Mouse (Mus musculus) heart, postnatal 10 days (tissue): ENCODE data around the gene Atf1. TPM values are rescaled to one million over a fixed set of nuclear protein-coding genes. Genes with fewer than 3 reads are reported as not detected.

ENCODE experiments used
- DNase-seq, 2 experiments: peaks; one replicate each; pipeline ENCODE4 v3.0.0; 2021
- intact Hi-C: fragments of 180-260 bp; cut with DNase I; formaldehyde crosslinking; loops from one replicate; pipeline ENCODE4 v1.15.1; 2025
- total RNA-seq, 2 experiments: library from RNA; stranded (reverse); gene quantifications; 2 replicates each; pipeline ENCODE4 v1.2.3; 2021

Atf1 gene
- total RNA-seq, 2 experiments from 2014 or later: 45.8 to 52.5 TPM

DNA sequence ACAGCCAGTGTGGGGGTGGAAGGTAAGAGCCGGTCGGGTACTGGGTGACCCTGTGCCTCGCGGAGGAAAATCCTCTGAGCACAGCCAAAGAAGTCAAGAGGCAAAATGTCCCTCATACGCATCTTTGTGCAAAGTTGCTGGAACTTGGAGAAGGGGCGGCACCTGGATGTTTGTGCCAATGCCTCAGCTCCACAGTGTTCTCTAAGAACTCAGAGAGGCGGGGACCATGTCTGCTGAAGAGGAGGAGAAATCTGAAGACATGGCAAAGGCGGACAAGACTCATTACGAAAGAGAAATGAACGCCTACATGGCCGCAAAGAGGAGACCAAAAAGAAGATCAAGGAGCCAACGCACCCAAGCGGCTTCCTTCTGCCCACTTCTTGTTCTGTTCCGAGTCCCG is 73.9 kb downstream of the Atf1 start:
- intact Hi-C loops: no loop called here
- no peak for DNase-seq

DNA sequence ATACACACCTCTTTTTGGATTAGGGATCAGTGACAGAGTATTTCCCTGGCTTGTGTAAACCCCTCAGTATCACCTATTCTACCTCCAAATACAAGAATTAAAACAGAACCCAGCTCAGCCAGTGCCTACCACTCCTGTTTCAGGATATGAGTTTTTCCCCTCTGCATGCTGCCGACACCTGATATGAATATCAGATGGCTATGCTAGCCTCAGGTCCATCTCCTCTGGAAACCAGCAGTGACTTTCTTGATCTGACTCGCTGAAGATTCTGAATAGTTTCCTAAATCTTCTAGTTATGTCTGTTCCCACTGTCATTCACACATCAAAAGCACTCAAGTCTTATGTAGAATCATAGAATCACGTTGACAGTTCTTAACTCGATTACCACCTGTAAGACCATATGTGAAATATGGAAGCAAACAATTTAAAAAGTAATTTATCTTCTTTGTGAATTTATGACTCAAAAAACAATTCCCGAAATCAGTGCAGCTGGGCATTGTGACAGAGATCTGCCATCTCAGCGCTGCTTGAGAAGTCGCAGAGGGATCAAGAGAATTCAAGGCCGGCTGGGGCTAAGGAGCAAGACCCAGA is 75.9 kb downstream of the Atf1 start:
- DNase-seq: no peak
- intact Hi-C loops: no loop called here

DNA sequence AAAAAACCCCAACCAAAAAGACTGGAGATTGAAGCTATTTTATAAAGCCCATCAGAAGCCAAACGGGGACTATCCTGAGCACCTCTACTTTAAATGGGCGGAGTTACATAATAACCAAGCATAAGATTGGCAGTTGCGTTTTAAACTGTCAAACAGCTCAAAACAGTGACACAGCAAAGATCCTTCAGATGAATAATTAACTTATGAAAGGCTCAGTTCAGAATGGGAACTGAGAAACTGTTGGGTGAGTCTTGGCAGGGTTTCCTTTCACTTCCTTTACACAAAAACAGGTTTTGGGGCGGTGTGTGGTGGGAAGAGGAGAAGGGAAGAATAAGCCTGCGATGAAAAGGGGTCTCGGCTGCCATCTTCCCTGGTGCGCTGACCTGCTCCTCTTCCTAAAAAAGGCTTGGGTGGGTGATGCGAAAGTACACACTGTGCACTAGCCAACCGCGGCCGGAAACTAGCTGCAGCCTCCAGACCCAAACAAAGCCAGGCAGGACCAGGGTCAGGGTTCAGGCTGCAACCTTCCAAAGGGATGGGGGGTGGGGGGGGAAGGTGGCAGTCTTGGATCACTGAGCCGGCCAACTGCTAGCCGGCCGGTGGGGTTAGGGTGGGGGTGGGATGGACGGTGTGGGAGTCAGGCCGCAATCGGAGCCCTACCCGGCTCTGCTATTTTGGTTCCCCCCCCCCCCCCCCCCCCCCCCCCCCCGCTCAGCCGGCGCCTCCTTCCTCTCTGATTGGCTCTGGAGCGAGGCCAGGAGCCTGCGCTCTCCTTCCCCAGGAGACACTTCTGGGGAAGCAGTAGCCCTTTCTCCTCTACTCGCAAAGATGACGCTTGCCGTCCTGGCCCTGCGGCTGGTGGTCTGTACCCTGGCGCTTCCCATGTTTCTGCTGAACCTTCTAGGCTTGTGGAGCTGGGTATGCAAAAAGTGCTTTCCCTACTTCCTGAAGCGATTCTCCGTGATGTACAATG is 76.7 kb downstream of the Atf1 start, which contains the start of gene Mettl7a1:
TSS of gene Mettl7a1 (plus strand) at position 122 of the 973 bp plus-strand sequence.
- intact Hi-C loops: no loop called here
- peak; percentile 87 to 90 for DNase-seq

DNA sequence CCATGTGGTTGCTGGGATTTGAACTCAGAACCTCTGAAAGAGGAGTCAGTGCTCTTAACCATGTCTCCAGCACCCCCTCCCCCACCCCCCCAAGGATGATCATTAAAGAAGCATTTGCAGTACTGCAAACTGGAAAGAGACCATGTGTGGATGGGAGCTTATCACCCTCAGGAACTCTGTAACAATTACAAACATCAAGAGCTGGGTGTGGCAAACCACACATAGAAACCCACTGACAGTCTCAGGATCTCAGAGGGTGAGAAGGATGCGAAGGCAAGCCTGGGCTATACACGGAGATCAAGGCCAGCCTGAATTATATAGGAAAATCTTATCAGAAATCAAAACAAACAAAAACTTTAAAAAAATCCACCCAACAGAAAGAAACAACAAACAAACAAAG is 78.6 kb downstream of the Atf1 start:
- intact Hi-C loops: loop anchor here (5.0 kb wide), 1 partner anchor 66 kb away; no protein-coding TSS in a partner anchor

DNA sequence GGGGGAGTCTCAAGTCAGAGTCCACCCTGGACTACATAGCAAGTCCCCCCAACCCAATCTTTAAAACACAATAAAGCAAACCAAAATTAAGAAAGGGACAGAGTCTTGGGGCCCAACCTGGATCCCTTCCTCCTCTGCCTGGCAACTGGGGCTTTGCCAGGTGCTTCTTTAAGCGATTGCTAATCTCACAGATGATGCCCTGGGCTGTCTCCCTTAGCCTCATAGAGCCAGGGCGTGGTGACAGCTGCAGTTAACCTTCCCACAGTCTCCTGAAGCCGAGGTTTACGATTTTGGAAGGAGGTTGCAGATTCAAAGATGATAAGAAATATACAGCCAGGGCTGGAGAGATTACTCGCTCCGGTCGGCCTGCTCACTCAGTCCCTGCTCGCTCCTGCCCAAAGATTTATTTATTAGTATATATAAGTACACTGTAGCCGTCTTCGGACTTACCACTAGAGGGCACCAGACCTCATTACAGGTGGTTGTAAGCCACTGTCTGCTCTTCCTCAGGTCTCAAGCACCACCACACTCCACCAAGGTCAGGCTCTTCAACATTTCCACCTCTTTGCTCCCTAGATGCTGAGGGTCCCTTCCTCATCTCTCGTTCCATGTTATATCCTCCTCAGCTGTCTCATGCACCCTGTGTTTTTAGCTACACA is 79.9 kb downstream of the Atf1 start:
- intact Hi-C loops: loop anchor here (5.0 kb wide), 1 partner anchor 65 kb away; no protein-coding TSS in a partner anchor
- DNase-seq: peak; percentile 25 to 48

More for the DNA sequence above, 78.6 kb downstream of the Atf1 start:
- no peak for DNase-seq

Other genes with a start within 250 kb of the Atf1 start
- gene Dip2b, start 189.2 kb upstream of the Atf1 start, total RNA-seq: 10 to 100 TPM; 32.3 to 34.3 TPM
- gene Tmprss12, start 53.0 kb downstream of the Atf1 start, total RNA-seq: not detected
- gene Mettl7a1, start 76.3 kb downstream of the Atf1 start, total RNA-seq: 10 to 100 TPM; 19.6 to 22.9 TPM
- gene Mettl7a3, start 107.1 kb downstream of the Atf1 start, total RNA-seq: not detected
- gene Methig1, start 125.3 kb downstream of the Atf1 start, total RNA-seq: not detected
- under 1 TPM; 0.45 to 0.53 TPM for gene Mettl7a2, start 125.4 kb downstream of the Atf1 start, total RNA-seq
- gene Higd1c, start 136.7 kb downstream of the Atf1 start, total RNA-seq: not detected
- gene Gm5475, start 194.3 kb downstream of the Atf1 start, total RNA-seq: not detected
- gene Slc11a2, start 197.3 kb downstream of the Atf1 start, total RNA-seq: 10 to 100 TPM; 45.0 to 46.7 TPM
- gene Letmd1, start 241.2 kb downstream of the Atf1 start, total RNA-seq: 10 to 100 TPM; 22.3 to 44.6 TPM